Mouse (Mus musculus): ENCODE measurements around the gene Pdcd5. TPM values are rescaled to one million over a fixed set of nuclear protein-coding genes. Genes with fewer than 3 reads are reported as not detected.

Pdcd5 gene
- 10 to 100 TPM; 65.5 to 67.8 TPM for total RNA-seq (2021)
- long read RNA-seq, experiment 1, transcript Pdcd5-201 (6 exons, 684 nt) = major isoform, 31 of 43 reads
- long read RNA-seq, experiment 1, partial matches to known transcripts = 1 of 43 reads
- long read RNA-seq, experiment 1, other reads (novel, unspliced or antisense) = 11 of 43 reads
- long read RNA-seq, experiment 2, transcript Pdcd5-201 (6 exons, 684 nt) = major isoform, 35 of 37 reads
- long read RNA-seq, experiment 2, partial matches to known transcripts = 1 of 37 reads
- long read RNA-seq, experiment 2, other reads (novel, unspliced or antisense) = 1 of 37 reads

DNA sequence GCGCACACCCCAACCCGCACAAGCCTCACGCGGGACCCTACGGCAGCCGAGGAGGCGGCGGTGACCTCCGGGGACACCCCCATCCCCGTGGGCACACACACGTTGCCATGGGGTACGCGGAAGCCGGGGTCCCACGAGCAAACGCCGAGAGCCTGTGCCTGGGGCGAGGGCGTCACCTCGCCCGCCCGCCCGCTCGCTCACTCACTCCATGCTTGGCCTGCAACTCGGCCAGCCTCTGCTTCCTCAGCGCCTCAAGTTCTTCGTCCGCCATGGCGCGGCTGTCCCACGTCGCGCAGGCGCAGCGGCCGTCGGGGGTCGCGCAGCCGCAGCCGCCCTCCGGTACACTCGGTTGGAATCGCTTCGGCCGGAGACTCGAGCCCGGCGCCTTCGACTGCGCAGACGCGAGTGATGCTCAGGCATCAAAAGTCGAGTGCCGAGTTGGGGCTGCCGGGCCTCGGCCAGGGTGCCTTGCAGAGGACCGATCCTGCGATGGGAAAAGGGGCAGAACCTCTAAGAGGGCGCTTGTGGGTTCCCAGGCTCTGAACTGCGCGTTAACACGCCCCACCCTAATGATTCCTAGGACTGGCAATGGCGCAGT, at the start of gene Pdcd5:
Pdcd5 (minus strand) TSS at position 421 of the 598 bp plus-strand sequence.
- DNase-seq (ENCODE audit: low spot score in 2 of 2) = peak; percentile 99 to 100

DNA sequence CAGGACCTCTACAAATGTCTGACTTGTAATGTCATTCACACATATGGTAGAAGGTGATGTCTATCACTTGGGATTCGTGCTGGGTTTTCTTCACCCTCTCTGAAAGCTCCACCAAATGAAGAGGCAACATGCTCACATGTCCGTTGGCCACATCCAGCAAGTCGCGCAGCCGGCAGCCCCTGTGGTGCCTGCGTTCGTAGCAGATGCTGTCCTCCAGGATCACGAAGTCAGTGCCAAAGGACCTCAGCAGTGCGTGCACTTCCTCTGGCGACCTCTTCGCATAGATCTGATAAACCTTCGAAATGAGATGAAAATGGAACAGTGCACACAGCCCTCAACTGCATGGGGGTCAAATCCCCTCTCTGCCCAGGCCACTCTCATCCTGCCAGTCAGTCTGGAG, 45.3 kb upstream of the Pdcd5 start:
- no peak for DNase-seq (ENCODE audit: low spot score in 2 of 2)

DNA sequence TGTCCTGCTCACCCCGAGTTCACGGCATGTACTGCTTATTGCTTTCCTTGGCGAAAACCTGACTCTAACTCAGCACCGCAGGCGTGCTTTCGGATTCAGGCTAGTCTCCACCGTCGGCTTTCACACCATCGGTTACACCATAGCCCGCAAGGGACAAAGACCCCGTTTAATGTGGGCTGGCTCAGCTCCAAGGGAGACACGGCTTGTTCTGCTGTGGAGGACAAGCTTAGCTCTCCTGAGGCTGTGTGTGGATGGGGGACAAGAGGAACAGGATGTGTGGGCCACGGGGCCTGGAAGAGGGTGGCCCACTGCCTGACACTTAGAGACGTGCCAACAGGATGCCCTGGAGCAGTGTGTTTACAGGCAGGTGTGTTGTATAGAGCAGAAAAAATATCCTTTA, 44.8 kb upstream of the Pdcd5 start:
- no peak for DNase-seq (ENCODE audit: low spot score in 2 of 2)

DNA sequence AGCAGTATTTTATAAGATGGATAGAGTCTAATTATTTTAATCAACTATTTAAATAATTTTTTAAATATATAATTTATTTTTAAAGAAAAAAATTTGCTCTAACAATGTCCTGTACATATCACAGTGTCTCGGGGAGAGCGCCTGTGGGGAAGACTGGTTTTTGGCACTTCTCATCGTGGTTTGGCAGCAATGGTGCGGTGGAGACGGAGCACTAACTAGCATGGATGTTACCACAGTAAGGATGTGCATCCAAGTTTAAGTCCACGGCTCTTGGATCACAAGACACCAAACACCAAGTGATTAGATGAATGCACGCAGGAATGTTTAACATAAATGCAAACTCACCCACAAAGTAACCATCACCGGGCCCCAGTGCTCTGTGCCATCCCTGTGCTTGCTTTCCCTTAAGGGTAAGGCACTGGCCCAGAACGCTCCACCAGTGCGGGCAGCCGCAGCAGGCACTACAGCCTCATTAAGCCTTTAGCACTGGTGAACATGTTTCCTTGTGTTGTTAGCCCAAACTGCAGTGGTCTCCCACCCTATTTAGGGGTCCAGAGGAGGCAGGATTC, 41.5 kb upstream of the Pdcd5 start:
- DNase-seq (ENCODE audit: low spot score in 2 of 2) = no peak

DNA sequence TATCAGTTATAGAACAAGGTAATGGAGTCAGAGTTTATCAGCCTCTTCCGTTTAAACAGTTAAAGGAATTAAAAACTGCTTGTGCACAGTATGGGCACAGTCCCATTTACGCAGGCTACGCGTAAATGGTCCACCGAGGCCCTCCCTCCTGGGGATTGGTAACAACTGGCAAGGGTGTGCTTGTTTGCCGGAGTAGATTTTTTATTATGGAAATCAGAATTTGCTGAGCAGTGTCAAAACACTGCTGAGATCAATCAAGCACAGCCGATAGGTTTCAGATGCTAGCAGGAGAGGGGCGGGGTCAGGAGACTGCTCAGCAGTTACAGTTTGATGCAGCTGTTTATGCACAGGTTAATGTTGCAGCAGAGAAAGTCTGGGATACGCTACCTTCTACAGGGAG, 41.0 kb upstream of the Pdcd5 start:
- DNase-seq (ENCODE audit: low spot score in 2 of 2) = no peak

DNA sequence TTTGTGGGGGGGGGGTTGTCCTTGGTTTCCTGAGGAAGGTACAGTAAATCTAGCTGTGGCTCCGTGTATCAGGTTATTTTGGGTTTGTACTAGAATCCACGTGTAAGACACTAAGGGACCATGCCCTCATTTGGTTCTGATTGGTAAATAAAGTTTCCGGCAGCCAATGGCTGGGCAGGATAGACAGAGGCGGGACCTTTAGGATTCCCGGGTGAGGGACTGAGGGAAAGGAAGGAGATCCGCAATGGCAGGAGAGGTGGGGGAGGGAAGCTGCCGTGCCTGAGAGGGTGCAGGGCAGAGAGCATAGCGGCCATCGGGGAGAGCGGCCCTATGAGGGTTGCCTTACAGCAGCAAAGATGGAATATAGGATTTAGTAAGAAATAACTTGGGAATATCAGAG, 39.9 kb upstream of the Pdcd5 start:
- no peak for DNase-seq (ENCODE audit: low spot score in 2 of 2)

DNA sequence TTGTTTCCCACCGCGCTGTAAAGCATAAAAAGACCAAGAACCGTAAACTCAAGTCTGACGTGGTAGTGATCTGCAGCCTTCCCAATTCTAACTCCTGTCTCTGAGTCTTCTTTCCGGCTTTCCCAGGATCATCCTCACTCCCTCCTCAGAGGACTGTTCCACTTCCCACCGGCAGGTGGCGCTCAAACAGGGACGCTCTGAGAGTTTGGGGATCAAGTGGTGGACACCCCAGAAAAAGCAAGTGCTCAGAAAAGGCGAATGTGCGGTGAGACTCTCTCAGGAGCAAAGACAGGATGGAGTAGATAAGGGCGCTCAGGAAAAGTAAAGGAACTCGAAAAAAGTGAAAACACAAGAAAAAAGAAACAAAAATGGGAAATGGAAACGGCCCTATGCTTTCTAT, 39.4 kb upstream of the Pdcd5 start:
- peak; percentile 69 to 77 for DNase-seq (ENCODE audit: low spot score in 2 of 2)

DNA sequence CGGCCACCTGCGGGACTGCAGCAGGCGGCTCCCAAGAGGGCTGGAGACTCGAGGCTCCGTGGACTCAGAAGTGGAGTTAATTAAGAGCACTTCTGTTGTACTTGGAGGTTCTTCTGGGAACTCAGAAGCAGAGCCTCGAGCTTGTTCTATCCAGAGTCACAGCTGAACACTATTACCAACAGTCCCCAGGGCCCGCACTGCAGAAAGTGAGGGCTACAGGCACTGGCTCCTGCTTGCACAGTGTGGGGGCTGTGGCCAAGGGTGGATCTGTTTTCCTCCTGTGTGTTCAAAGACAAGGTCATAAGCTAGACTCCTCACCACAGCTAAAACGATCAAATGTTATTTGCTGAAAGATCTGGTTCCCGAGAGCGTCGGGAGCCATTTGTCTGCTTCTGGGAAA, 38.9 kb upstream of the Pdcd5 start:
- no peak for DNase-seq (ENCODE audit: low spot score in 2 of 2)

DNA sequence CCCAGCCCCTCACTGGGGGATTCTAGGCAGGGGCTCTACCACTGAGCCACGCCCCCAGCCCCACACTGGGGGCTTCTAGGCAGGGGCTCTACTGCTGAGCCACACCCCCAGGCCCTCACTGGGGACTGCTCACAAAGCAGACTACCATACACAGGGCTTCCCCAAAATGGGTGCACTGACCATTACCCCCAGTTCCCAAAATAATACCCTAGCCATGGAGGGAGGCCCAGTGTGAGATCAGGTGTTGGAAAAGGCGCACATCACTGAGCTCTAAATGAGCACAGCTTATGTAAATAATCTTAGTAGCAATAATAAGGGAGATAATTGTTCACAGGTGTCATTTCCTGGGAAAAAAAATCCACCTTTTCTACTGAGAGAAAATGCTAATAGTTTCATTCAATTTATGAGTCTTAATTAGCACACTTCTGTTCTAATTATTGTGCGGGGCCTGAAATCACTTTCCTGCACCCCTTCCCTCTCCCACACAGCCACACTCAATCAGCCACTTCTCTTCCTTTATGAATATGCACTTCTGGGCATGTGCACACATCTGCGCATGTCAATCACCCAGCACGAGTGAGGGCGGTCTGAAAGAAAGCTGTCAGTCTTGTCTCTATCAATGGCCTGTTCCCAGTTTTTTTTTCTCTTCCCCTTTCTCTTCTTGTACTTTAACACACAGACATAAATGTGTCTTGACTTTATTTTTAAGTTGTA, 36.2 kb upstream of the Pdcd5 start:
- DNase-seq (ENCODE audit: low spot score in 2 of 2) = no peak

DNA sequence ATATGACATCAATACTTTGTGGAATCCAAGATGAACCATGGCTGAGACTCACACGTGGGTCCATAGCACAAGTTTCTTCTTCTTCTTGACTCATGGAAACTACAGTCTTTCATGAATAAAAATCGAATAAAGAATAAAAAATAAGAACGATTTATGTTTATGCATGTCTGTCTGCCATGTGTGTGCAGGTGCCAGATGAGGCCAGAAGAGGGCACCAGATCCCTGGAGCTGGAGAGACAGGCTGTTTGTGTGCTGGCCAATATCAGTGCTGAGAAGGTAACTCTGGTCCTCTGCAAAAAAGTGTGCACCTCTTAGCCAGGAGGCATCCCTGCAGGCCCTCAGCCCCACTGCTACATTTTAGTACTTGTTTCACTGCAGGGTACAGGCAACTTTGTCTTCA, 34.2 kb upstream of the Pdcd5 start:
- no peak for DNase-seq (ENCODE audit: low spot score in 2 of 2)

DNA sequence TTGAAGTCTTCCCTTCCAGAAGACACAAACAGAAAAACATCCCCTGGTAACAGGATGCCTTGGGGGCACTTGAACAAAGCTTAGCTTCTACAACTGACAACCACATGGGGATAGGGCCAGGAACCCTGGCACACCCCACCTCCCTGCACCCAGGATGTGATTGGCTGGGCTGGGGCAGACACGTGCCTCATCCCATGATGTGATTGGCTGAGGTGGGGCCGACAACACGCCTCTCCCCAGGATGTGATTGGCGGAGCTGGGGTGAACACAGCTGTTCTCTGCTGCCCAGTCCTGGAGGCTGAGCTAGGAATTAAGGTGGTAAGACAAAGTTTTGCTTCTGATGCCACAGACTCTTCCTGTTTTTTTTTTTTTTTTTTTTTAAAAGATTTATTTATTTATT, 31.7 kb upstream of the Pdcd5 start:
- no peak for DNase-seq (ENCODE audit: low spot score in 2 of 2)

DNA sequence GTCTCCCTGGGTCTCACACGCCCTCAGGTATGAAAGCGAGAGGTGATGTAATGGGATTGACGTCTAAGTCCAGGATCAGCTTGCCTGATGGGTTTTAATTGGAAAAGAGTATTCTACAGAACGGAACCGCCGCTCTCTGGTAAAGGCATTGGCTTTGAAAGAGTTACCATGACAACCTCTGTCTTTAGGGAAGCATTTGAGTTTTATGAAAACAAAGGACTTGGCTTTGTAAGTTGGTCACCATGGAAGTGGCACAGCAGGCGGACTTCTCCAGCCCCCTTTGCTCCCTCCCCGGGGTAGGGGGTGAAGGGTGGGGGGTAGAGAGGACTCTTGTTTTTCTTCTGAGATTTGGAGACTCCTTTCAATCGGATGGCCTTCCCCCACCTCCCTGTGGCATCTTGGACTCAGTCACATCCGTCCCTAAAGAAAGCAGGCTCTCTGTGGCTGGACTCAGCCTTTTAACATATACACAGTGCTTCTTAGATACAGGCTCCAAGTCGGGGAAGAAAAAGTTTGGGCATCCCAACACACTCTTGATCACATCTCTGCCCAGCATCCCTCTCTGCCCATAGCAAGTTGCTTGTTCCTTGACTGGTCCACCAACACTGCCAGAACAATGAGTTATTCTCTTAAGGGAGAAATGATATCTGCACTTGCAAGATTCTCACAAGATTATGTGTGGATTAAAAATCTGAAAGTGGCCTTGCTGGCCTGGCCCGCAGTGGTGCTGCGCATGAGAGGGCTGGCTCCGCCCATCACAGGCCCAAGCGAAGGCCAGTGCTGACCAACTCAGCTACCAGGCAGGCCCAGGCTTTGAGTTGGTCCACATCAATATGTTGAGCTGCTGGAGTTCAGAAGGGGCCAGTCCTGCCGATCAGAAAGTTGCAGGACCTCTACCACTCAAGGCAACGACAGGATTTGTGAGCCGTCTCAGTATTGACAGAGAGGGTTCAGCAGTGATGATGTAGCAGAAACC, 21.0 kb upstream of the Pdcd5 start:
- no peak for DNase-seq (ENCODE audit: low spot score in 2 of 2)

DNA sequence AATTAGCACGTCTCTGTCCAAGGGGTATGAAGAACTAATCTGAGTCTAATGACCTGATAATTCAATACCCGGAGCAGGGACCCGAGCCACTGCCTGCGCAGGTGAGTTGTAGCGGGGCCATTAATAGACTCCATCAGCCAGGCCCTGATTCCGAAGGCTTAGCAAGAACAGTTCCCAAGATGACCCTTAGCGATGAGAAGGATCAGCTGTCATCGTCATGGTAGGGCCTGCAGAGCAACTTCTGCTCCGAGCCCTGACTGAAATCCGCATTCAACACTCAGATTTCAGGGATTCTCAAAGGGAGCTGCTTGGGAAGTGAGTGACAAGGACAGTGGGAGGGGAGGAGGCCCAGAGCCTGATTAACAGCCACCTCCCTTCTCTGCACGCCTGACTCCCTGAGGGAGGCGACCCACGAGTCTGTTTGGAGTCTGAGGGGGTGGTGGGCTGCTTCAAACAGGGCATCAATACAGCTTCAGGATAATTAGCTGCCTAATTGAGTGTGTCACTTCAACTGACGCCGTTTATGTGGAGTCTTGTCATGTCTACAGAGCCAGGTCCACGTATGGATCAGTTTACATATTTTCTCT, 16.6 kb upstream of the Pdcd5 start:
- no peak for DNase-seq (ENCODE audit: low spot score in 2 of 2)

DNA sequence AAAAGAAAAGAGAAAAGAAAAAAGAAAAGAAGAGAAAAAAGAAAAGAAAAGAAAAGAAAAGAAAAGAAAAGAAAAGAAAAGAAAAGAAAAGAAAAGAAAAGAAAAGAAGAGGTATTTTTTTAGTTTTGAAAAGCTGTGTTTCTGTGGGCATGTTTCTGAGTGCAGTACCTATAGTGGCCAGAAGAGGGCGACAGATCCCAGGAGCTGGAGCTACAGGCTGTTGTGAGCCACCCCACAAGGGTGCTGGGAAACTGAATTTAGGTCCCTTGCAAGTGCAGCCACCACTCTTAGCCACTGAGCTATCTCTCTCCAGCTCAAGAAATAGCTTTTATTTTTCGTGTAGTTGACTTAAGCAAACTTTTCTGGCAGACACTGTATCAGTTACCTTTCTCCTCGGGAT, 11.9 kb upstream of the Pdcd5 start:
- no peak for DNase-seq (ENCODE audit: low spot score in 2 of 2)

DNA sequence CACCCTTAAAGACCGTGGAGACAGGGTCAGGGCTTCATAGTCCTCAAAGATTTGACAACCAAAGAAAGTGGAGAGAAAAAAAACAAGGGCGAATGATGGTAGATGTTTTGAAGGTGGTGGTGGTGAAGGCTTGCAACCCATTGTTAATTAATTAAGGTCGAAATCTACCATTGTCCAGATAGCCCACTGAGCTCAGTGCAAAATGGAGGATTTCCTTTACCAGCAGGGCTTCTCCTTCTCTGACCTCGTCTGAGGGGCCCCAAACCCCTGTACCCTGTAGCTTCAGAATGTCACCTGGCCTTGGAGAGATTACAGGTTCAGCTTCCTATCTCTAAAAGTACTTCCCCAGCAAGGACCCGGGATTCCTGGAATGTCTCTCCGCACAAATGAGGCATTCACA, 10.5 kb upstream of the Pdcd5 start:
- no peak for DNase-seq (ENCODE audit: low spot score in 2 of 2)

DNA sequence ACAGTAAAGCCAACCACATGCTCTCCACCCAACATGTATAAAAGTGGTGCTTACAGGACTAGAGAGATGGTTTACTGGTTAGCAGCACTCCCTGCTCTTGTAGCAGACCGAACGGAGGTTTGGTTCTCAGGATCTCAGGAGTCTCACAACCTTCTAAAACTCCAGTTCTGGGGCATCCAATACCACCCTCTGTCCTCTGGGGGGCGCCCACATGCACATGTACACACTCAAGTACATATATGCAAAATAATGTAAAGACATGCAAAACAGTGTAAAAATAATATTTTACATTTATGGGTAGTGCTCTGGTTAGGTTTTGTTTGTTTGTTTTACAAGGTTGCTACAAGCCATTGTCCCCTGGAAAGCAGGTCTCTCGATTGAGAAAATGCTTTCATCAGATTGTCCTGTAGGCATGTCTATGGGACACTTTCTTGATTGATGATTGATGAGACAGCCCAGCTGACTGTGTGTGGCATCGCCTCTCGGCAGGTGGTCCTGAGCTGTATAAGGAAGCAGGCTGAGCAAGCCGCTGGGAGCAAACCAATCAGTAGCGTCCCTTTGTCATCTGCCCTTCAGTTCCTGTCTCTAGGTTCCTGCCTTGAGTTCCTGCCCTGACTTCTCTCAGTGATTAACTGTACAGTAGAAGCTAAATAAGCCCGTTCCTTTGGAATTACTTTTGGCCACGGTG, 4.4 kb upstream of the Pdcd5 start:
- no peak for DNase-seq (ENCODE audit: low spot score in 2 of 2)

DNA sequence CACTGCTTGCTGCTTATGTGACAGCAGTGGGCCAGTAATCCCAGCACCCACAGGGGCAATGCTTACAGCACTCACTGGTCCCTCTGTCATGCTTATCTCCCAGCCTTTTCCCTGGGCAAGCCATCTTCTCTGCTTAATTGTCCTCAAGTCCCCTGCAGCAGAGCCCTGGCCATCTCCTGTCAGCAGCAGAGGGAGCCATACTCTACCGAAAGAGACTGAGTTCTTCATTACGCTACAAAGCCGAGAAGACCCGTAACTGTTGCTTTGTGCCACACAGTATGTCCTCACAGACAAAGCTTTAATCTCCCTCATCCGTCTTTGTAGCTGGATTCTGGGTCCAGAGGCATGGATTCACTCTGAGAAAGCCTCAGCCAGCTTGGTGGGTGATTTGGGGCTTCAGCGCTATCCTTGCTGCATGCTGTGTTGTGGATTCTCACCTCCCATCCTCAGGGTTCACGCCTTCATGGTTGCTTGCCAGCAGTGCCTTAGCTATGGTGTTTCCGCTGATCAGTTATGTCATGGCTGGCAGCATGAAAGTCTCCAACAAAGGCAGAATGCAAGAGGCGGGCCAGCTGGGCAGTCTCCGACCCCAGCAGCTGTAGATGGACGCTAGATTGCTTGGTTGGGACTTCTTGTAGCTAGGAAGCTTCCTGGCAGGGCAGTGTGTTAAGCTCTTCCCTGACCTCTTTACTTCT, 3.5 kb upstream of the Pdcd5 start:
- peak; percentile 52 to 62 for DNase-seq (ENCODE audit: low spot score in 2 of 2)

DNA sequence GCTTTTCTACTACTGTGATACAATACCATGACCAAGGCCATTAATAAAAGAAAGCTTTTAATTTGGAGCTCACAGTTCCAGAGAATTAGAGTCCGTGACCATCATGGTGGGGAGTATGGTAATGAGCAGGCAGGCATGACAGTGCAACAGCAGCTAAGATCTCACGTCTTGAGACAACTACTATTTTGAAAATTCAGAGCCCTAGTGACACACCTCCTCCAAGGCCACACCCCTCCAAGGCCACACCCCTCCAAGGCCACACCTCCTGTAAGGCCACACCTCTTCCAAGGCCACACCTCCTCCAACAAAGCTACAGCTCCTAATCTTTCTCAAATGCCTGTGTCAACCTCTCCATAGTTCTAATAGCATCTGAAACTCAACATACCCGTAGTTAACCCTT, 1.8 kb upstream of the Pdcd5 start:
- DNase-seq (ENCODE audit: low spot score in 2 of 2) = no peak

DNA sequence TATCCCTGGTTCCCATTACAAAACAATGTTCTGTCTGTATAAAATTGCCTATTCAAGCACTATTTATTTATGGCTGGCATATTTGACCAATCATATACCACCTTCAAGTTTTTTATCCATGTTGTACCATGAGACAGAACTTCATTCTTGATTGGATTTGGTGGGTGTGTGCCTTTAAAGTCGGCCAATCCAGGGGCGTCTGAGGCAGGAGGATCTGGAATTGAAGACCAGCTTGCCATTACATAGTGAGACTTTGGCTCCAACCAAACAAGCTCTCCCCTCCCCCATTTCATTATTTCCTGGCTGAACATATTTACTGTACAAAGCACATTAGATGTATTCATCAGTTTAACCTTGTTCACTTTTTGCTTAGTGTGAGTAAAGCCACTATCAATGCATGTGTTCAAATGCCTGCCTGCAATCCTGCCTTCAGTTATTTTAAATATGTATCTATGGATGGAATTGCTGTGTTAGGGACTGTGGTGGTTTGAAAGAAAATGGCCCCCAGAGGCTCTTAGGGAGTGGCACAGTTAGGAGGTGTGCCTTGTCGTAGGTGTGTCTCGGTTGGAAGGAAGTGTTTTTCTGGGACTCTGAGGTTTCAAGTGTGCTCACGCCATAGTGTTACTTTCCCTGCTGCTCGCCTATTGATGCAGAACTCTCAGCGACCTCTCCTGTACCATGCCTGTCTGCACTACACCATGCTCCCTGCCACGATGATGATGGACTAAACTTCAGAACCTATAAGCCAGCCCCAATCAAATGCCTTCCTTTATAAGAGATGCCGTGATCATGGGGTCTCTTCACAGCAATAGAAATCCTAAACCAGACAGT, 1.1 kb upstream of the Pdcd5 start:
- DNase-seq (ENCODE audit: low spot score in 2 of 2) = no peak
